Mouse (Mus musculus) natural killer cell, adult 2 months (primary cell): Measurements from ENCODE around the gene Oxa1l.
A peak's percentile ranks its signal among the peaks of the same experiment; 100 is the strongest.
"Not testable (repeated sequence)": the region's sequence is repeated elsewhere in the genome, so short reads cannot be mapped to it uniquely, and the experiment has no call there.

Source experiments
- DNase-seq, 2 experiments: peaks; one replicate each; pipeline ENCODE4 v3.0.0; 2022; ENCODE audit warnings: low spot score in 2 of 2

Oxa1l gene

GRCm38 (mm10) chr14:54360577-54361340, at the start of gene Oxa1l:
Oxa1l (plus strand) TSS chr14:54360834.
- peak; percentile 94 to 95 for DNase-seq

DNA sequence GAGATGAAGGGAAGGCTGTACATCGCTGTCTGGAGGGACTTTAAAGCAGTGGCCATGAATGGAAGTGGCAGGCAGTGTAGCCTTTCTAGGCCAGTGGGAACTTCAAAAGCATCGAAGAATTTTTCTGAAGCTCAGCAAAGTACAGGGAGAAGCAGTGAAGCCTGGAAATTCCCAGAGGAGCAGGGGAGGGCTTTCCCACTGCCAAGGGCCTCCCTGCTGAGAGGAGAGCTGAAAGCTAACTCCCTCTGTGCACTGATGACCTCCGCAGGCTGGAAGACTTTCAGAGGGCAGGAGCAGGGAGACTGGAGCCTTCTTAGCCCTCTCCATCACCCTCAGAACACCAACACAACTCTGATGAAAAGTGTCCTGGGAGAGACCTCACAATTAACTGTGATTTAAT, 48.9 kb upstream of the Oxa1l start:
- DNase-seq, result no peak

GRCm38 (mm10) chr14:54321556-54322376, 38.9 kb upstream of the Oxa1l start:
- DNase-seq, result no peak

DNA sequence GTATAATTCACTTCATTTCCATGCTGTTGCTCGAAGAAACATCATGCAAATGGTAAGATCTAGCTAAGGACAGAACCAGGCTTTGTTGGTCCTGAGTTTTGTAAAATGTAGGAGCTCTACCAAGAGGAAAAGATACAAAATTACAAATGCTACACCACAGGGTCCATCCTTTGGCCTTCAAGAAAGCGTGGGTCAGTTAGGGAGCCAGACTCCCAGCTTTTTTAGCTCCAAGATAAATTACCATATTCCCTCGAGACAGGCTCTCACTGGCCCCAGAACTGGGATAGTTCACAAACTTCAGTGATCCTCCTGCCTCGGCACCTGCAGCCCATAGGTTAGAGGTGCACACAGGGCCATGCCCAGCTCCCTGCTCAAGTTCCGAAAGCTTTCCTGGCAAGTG, 36.1 kb upstream of the Oxa1l start:
- no peak for DNase-seq

GRCm38 (mm10) chr14:54328548-54328947, 32.1 kb upstream of the Oxa1l start:
- DNase-seq, result no peak

DNA sequence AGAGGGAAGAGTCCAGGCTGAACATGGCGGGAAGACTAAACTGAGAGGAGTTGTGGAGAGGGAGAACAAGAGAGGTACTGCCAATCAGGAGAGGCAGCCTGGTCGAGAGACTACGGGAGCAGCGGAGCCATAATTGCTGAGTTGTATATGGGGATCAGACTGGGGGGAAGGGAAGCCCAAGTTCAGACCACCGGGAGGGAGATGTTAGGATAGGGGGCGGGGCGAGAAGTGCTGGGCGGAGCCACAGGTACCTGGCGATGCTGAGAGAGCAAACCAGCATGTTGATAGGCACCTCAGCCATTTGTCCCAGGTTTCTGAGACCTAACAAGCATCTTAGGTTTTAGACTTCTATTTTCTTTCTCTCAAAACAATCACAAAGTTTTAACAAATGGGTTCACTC, 31.4 kb upstream of the Oxa1l start:
- no peak for DNase-seq

DNA sequence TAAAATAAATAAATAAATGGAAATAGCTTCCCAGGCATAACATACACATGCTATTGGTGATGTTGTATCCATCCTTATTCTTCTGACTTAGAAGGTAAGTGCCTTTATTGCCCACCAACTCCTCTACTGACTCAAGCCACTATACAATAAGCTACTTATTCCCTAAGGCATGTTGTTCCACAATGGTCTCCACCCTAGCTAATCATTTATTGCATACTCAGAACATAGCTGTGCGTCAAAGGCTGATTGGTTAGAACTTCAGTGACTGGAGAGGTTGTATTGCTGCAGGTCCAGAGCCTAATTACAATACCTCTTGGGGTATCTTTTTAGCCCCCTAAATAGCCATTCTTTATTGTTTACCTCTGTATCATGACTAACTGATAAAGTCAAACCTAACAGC, 29.5 kb upstream of the Oxa1l start:
- DNase-seq, result no peak

- no peak for DNase-seq
Measured at GRCm38 (mm10) chr14:54332176-54333074, 28.2 kb upstream of the Oxa1l start.

DNA sequence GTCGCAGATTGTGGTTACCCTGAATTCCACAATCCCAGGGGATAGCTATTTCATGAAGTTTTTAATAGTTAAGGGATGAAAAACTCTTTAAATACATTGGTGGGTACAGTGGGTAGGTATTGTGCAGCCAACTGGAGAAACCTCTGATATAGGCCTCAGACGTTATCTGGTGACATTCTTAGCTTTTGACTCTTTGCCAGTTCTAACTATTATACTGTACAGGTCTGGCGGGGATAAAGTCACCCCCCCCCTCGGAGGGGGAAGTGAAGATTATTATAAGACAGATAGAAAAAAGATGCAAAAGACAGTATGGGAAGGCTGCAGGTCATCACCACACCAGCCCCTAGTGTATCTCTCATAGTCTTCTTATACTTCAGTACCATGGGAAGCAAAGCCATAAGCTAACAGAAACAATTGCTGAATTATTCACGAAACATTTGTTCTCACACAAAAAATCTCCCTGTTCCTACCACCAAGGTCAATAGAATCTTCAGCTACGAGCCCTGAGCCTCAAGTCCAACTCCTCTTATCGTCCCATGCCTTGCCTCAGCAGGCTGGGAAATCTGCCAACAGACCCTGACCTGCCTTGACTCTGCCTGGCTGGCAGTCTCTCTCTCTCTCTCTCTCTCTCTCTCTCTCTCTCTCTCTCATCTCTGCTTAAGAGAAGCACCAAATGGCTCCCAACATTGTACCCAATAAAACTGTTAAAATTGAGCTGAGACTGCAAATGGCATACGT, 27.0 kb upstream of the Oxa1l start:
- no peak for DNase-seq

DNA sequence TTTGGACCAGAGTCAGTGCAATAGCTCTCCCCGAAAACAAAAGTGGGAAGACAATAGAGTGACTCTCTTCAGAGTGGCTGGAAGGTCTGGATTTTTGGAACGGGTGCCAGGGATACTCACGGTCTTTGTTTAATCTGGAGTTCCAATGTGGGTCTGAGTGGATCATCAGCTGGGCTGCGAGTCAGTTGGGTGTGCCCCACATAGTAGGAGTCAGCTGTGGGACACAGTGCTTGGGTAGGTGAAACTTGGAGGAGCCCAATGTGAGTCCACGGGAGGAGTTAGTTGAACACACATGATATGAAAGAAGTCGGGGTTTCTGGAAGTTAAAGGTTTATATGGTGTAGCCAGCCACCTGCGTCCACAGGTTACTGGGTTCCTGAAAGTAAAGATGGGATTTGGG, 19.8 kb upstream of the Oxa1l start:
- DNase-seq, result no peak

GRCm38 (mm10) chr14:54341807-54342206, 18.8 kb upstream of the Oxa1l start:
- DNase-seq, result not testable (repeated sequence)

DNA sequence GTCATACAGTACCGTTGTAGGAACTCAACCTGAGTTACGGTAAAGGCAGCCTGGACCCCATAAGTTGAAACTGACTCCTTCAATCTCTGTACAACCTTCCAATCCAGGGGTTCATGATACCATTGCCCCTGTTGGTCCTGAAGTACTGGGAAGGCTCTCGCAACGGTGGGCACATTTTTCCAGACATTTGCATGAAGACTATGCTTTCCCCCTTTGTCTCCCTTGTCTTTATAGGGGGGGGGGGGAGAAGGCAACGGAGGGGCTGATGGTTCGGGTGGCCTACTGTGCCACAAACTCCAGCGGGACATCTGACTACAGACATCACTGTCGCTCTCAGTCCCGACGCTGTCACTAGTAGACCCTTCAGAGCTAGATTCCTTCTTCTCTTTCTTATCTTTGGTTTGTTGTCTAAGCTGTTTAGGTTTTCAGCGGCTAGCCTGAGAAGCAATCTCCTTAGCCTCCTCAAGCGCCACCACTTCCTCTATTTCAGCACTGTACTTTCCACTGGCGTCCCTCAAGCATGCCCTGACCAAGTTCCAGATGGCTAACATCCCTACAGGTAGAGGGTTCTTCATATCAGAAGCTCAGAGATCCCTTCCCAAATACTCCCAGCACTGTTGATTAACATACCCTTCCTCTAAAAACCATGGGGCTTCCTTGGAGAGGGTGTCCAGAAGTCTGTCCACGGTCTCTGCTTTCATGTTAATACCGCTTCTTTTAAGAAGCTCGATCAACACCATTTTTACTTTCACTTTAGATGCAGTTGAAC, 9.7 kb upstream of the Oxa1l start:
- DNase-seq, result peak; percentile 30 to 54

- DNase-seq, result no peak
Measured at GRCm38 (mm10) chr14:54352314-54352713, 8.3 kb upstream of the Oxa1l start.

DNA sequence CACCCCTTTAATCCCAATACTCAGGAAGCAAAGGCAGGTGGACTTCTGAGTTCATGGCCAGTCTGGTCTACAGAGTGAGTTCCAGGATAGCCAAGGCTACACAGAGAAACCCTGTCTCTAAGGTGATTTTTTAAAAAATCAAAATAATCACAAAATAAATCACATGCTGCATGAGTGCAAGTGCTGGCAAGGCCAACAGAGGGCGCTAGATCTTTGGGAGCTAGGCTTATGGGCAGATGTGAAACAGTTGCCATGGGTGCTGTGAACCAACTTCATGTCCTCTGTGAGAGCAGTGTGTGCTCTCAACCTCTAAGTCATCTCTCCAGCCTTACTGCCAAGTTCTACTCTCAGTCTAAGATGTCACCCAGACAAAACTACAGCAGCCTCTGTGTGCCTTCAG, 6.2 kb upstream of the Oxa1l start:
- no peak for DNase-seq

DNA sequence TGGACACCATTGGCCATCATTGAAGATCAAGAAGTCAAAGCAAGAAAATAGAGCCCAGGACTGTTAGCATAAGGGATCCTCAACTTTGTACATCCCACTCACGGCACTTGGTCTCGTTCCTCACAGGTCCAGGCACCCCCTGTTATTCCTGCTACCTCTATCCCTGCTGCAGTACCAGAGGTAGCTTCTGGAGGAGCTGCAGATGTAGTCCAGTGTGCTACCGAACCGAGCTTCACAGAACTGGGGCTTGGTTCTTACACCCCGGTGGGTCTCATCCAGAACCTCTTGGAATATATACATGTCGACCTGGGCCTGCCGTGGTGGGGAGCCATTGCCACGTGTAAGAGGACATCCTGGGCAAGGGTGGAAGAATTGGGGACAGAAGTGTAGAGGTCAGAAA, 2.5 kb downstream of the Oxa1l start:
- DNase-seq, result no peak

DNA sequence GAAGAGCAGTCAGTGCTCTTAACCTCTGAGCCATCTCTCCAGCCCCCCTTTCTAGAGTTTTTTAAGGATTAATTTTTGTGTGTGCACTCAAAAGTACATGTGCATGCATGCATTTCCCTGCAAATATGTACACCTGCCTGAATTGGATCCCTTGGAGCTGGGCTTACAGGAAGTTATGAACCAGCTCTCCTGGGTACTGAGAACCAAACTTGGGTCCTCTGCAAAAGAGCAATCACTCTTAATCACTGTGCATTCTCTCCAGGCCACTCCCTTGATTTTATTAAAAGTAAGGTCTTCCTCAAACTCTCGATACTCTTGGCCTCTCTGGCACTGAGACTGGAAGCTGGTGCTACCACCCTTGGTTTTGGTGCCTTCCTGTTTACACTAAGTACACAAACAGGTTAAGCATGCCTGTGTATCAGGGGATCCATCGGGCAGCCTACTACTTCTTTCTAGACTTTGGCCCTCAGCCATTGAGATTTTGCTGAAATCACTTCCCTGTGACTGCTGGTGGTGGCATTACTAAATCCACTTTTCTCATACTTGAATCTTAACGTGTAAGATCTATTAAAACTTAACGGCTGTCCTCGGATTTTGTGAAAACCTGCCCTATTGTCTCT, 4.5 kb downstream of the Oxa1l start:
- no peak for DNase-seq

GRCm38 (mm10) chr14:54366581-54366980, 5.9 kb downstream of the Oxa1l start:
- DNase-seq, result no peak

DNA sequence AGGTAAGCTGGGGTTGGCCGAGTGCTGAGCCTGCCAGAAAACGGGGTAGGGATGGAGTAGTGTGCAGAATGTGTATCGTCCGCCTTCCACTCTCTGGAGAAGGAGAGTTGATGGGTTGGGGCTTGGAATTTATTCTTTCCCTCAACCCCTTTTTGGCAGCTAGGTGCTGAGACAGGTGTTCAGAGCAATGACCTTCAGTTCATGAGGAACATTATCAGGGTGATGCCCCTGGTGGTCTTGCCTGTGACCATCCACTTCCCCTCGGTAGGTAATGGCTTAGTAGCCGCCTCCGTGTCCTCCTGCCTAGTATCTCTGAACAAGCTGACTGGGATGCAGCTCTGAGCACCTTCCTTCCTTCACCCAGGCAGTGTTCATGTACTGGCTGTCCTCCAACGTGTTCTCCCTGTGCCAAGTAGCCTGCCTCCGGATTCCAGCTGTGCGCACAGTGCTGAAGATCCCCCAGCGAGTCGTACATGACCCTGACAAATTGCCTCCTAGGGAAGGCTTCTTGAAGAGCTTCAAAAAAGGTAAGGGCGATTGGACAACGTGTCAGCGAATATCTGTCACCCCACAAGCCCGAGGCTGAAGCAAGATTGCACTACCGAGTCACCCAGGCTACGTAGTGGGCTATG, 6.9 kb downstream of the Oxa1l start:
- no peak for DNase-seq

DNA sequence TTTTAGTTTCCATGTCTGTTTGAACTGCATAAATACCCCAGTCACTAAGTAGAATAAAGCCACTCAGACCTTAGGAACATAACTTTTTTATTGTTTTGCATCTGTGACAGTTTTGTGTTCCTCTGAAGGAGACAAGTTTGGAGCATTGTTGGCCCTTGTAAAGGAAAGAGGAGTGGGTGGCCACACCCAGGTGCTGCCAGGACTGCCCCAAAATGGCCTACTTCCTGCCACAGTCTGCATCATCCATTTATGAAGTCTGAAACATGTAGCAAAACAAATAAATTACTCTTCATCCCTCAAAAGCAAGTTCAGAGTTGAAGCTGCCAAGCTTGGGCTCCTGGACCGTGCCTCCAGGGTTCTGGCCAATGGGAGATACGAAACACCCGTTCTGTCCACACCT, 8.7 kb downstream of the Oxa1l start:
- DNase-seq, result no peak

DNA sequence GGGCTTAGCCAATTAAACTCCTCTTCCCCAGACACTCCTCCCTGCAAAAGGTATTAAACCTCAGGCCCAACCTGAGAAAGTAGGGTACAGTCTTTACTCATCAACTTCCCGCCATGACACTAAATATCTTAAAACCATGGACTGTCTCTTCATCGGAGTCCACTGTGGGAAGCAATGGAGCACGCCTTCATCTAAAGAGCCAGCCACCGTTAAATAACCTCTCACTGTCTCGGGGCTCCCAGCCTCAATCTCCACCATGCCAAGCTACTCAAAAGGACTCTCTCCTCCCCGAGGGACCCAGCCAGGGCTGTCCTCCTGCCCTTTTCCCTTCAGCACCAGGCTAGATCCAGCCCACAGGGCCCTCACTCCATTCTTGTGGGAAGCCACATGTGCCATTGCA, 10.0 kb downstream of the Oxa1l start:
- DNase-seq, result no peak
